In the genomic region with DNA sequence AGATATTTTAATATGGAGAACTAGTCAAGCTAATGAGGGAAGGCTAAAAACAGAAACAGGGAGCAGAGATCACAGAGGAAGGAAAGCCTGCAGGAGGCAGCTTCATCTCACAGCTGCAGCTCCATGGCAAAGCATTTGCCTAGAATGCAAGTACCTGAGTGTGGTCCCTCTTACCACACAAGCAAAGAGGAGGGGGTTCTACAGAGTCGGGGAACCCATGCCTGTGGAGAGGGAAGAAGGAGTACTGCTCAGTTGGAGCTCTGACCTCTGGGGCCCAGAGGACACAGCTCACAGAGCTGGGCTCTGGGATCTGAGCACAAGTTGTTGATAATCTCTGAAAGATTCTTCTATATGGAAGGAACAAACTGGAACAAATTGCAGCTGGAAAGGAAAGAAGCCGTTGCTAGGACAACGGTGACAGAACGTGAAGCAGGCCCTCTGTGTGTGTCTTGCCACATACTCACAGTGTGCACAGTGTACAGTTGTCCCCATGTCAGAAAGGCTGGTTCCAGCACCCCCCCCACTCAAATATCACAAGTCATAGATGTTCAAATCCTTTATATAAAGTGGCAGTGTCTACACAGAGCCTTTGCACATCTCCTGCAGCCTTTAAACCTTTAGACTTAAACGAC, we compare ENCODE assay signal across 14 mouse cellular contexts.
DNase-seq lines count a peak whose midpoint lies in the region; ATAC-seq lines count a peak whose summit lies in the region.
"Had no signal": no experiment of that assay in that cellular context is flagged by ENCODE, and none has a peak within 500 bp of the region (broad histone marks: within the 10 kb centered on the region; RNA-seq: fewer than 3 reads in every experiment).

No protein-coding gene starts in this region.

- ATAC-seq in forebrain, embryonic 14.5 days, result peak; percentile 57; the same call in 1 of the 2 replicates
- ATAC-seq in midbrain, embryonic 13.5 days, result peak; percentile 86
- no peak for ATAC-seq in activated CD4-positive, CD25-positive, alpha-beta regulatory T cell, adult 4 months
- ATAC-seq: CD4-positive, CD25-positive, alpha-beta regulatory T cell, adult 4 months had no signal

- no peak overlapping the region for H3K9ac ChIP-seq in forebrain, embryonic 14.5 days (ENCODE audit: low read length)
- no peak overlapping the region for H3K9ac ChIP-seq in midbrain, embryonic 13.5 days (replicated peaks)
- H3K9ac ChIP-seq: heart, embryonic 13.5 days; lung, embryonic 14.5 days had no signal

- no peaks in the 10 kb centered on the region for H3K4me1 ChIP-seq in heart, embryonic 10.5 days
- no peaks in the 10 kb centered on the region; the same call in 1 of the 2 replicates for H3K4me1 ChIP-seq in forebrain, embryonic 14.5 days (ENCODE audit: control insufficient read depth, insufficient read depth, low read length)
- H3K4me1 ChIP-seq in midbrain, embryonic 13.5 days (replicated peaks), result peaks cover 16% of the 10 kb centered on the region
- H3K4me1 ChIP-seq: heart, embryonic 13.5 days had no signal

- WGBS in heart, embryonic 10.5 days, result 61% methylated on average over 5 of the region's 5 CpGs
- 59% methylated on average over 5 of the region's 5 CpGs for WGBS in forebrain, embryonic 14.5 days
- WGBS in midbrain, embryonic 13.5 days, result 41% methylated on average over 5 of the region's 5 CpGs

- DNase-seq in heart, adult 11 months, result peak; percentile 28
- DNase-seq in heart, embryonic 10.5 days (ENCODE audit: low spot score), result no peak
- peak; percentile 75 for DNase-seq in brain, adult 2 months (ENCODE audit: low read depth, low spot score)
- DNase-seq in forebrain, embryonic 14.5 days (ENCODE audit: low spot score), result peak; percentile 26
- no peak for DNase-seq in spleen, postnatal 14 days (ENCODE audit: low spot score in 2 of 2)
- no peak for DNase-seq in urinary bladder, postnatal 10 days (ENCODE audit: low spot score)
- DNase-seq: cerebellum, postnatal 25 days; gastrocnemius, postnatal 25 days; lung, embryonic 14.5 days had no signal

- no peak overlapping the region for H3K27ac ChIP-seq in heart, embryonic 10.5 days
- 0 out of 2 replicates have a peak overlapping the region, but pooled peaks have one; percentile 41 for H3K27ac ChIP-seq in forebrain, embryonic 14.5 days (ENCODE audit: low read depth, low read length)
- no peak overlapping the region for H3K27ac ChIP-seq in midbrain, embryonic 13.5 days
- H3K27ac ChIP-seq: heart, embryonic 13.5 days; kidney, postnatal 0 days had no signal

- H3K4me3 ChIP-seq in heart, embryonic 10.5 days, result no peak overlapping the region
- no peak overlapping the region for H3K4me3 ChIP-seq in forebrain, embryonic 14.5 days (ENCODE audit: low read depth, low read length)
- H3K4me3 ChIP-seq in midbrain, embryonic 13.5 days (replicated peaks), result no peak overlapping the region
- H3K4me3 ChIP-seq: heart, embryonic 13.5 days had no signal

- no peak overlapping the region for H3K4me2 ChIP-seq in forebrain, embryonic 14.5 days (ENCODE audit: low read length)
- H3K4me2 ChIP-seq in midbrain, embryonic 13.5 days (replicated peaks), result no peak overlapping the region
- H3K4me2 ChIP-seq: heart, embryonic 13.5 days; lung, embryonic 14.5 days had no signal

- H3K36me3 ChIP-seq in heart, embryonic 10.5 days, result no peaks in the 10 kb centered on the region
- H3K36me3 ChIP-seq in forebrain, embryonic 14.5 days (ENCODE audit: control insufficient read depth, insufficient read depth, low read length), result no peaks in the 10 kb centered on the region
- H3K36me3 ChIP-seq in midbrain, embryonic 13.5 days, result no peaks in the 10 kb centered on the region
- H3K36me3 ChIP-seq: heart, embryonic 13.5 days had no signal

- H3K27me3 ChIP-seq in heart, embryonic 10.5 days (ENCODE audit: insufficient read depth, poor library complexity, severe bottlenecking), result 0 out of 2 replicates have a peak, but pooled peaks cover 4% of the 10 kb centered on the region
- H3K27me3 ChIP-seq in forebrain, embryonic 14.5 days (replicated peaks; ENCODE audit: control insufficient read depth, insufficient read depth, low read length), result no peaks in the 10 kb centered on the region
- H3K27me3 ChIP-seq in midbrain, embryonic 13.5 days, result peaks cover 3% of the 10 kb centered on the region; the same call in 1 of the 2 replicates

- H3K9me3 ChIP-seq in heart, embryonic 10.5 days, result no peaks in the 10 kb centered on the region
- no peaks in the 10 kb centered on the region for H3K9me3 ChIP-seq in forebrain, embryonic 14.5 days (replicated peaks; ENCODE audit: control insufficient read depth, low read length)
- H3K9me3 ChIP-seq in midbrain, embryonic 13.5 days, result no peaks in the 10 kb centered on the region
- H3K9me3 ChIP-seq: heart, embryonic 13.5 days had no signal

Comparison
In these comparisons a context has a peak if more than half of its experiments do, and no peak if none do; other contexts are left out.
1. DNase-seq: peak in heart, adult 11 months (single experiment), brain, adult 2 months (single experiment) and forebrain, embryonic 14.5 days (single experiment); none in heart, embryonic 10.5 days (single experiment), spleen, postnatal 14 days (0 of 2) and urinary bladder, postnatal 10 days (single experiment).